Mouse (Mus musculus) spleen, adult 12 weeks (tissue): ENCODE measurements around the gene Nup35.

ENCODE experiments used
- DNase-seq: peaks from one replicate; pipeline ENCODE4 v3.0.0; 2022; ENCODE audit warnings: low spot score

Gene Nup35

GRCm38 (mm10) chr2:80616854-80617737, at the start of gene Nup35, which contains the start of gene Dusp19:
Nup35 (plus strand) TSS chr2:80617236.
Dusp19 (plus strand) TSS chr2:80617045.
- peak; percentile 75 for DNase-seq

GRCm38 (mm10) chr2:80567411-80567810, 49.6 kb upstream of the Nup35 start:
- no peak for DNase-seq

GRCm38 (mm10) chr2:80570656-80571055, 46.4 kb upstream of the Nup35 start:
- DNase-seq = no peak

- no peak for DNase-seq
Measured at GRCm38 (mm10) chr2:80577286-80577685, 39.8 kb upstream of the Nup35 start.

GRCm38 (mm10) chr2:80579253-80579891, 37.7 kb upstream of the Nup35 start:
- DNase-seq = no peak

- no peak for DNase-seq
Measured at GRCm38 (mm10) chr2:80580311-80580961, 36.6 kb upstream of the Nup35 start.

- DNase-seq = peak; percentile 83
Measured at GRCm38 (mm10) chr2:80581043-80581711, 35.9 kb upstream of the Nup35 start, which contains the start of gene Nckap1. Nckap1 (minus strand) TSS chr2:80581380.

GRCm38 (mm10) chr2:80582356-80582755, 34.7 kb upstream of the Nup35 start:
- no peak for DNase-seq

GRCm38 (mm10) chr2:80594215-80594918, 22.7 kb upstream of the Nup35 start:
- no peak for DNase-seq

- DNase-seq = no peak
Measured at GRCm38 (mm10) chr2:80596960-80597359, 20.1 kb upstream of the Nup35 start.

GRCm38 (mm10) chr2:80599850-80600249, 17.2 kb upstream of the Nup35 start:
- DNase-seq = no peak

GRCm38 (mm10) chr2:80600611-80601010, 16.4 kb upstream of the Nup35 start:
- no peak for DNase-seq

- no peak for DNase-seq
Measured at GRCm38 (mm10) chr2:80602756-80603155, 14.3 kb upstream of the Nup35 start.

GRCm38 (mm10) chr2:80603771-80604426, 13.1 kb upstream of the Nup35 start:
- DNase-seq = no peak

GRCm38 (mm10) chr2:80612286-80612685, 4.8 kb upstream of the Nup35 start:
- no peak for DNase-seq

- DNase-seq = no peak
Measured at GRCm38 (mm10) chr2:80612796-80613195, 4.2 kb upstream of the Nup35 start.

- no peak for DNase-seq
Measured at GRCm38 (mm10) chr2:80618991-80619390, 2.0 kb downstream of the Nup35 start.

GRCm38 (mm10) chr2:80621921-80622320, 4.9 kb downstream of the Nup35 start:
- DNase-seq = no peak

- DNase-seq = no peak
Measured at GRCm38 (mm10) chr2:80624523-80624922, 7.5 kb downstream of the Nup35 start.

- DNase-seq = no peak
Measured at GRCm38 (mm10) chr2:80632336-80633026, 15.4 kb downstream of the Nup35 start.
